Mouse (Mus musculus): ENCODE data around the gene Dhx30.

GRCm38 (mm10) chr9:110117779-110118139 is at the start of gene Dhx30:
- TF ChIP-seq CTCF (conservative IDR thresholded peaks at IDR 0.05; ENCODE audit: low read length) (no peak), NANOG (IDR thresholded peaks at IDR 0.05; ENCODE audit: borderline replicate concordance, low read length) (no peak)

All from E14TG2a.4 (cell line).